Mouse (Mus musculus) c-Kit-positive CD71-negative TER-119-negative erythroid progenitor cells, embryonic 14.5 days (primary cell): ENCODE measurements at regions not wholly inside any gene's neighbourhood (a gene's known extent, or its start where the extent isn't known, plus 50 kb on each side); places are given as distances from the start of the nearest gene placed in this dataset.

Experiments used
- DNase-seq: peaks from one replicate; pipeline ENCODE4 v3.0.0-alpha.2; 2013; ENCODE audit warnings: low read depth

GRCm38 (mm10) chr13:53704104-53704503 is 231.2 kb upstream of the Msx2 start:
- DNase-seq, result no peak

GRCm38 (mm10) chr13:53700236-53700635 is 227.4 kb upstream of the Msx2 start:
- DNase-seq, result no peak

- no peak for DNase-seq
These were observed 225.1 kb upstream of the Msx2 start for GRCm38 (mm10) chr13:53697954-53698353.

GRCm38 (mm10) chr13:53695385-53695784 is 222.5 kb upstream of the Msx2 start:
- no peak for DNase-seq

- no peak for DNase-seq
These were observed 216.1 kb upstream of the Msx2 start for GRCm38 (mm10) chr13:53688934-53689333.

GRCm38 (mm10) chr13:53688489-53688888 is 215.6 kb upstream of the Msx2 start:
- DNase-seq, result peak; percentile 28

- DNase-seq, result no peak
These were observed 211.6 kb upstream of the Msx2 start for GRCm38 (mm10) chr13:53684498-53684897.

- no peak for DNase-seq
These were observed 204.3 kb upstream of the Msx2 start for GRCm38 (mm10) chr13:53677187-53677586.

- DNase-seq, result no peak
These were observed 197.5 kb upstream of the Msx2 start for GRCm38 (mm10) chr13:53670361-53670760.

GRCm38 (mm10) chr13:53667518-53667917 is 194.6 kb upstream of the Msx2 start:
- DNase-seq, result no peak

GRCm38 (mm10) chr13:53665592-53665991 is 192.7 kb upstream of the Msx2 start:
- DNase-seq, result no peak

- DNase-seq, result no peak
These were observed 191.9 kb upstream of the Msx2 start for GRCm38 (mm10) chr13:53664631-53665230.

- DNase-seq, result no peak
These were observed 180.0 kb upstream of the Msx2 start for GRCm38 (mm10) chr13:53652826-53653225.

- DNase-seq, result no peak
These were observed 175.5 kb upstream of the Msx2 start for GRCm38 (mm10) chr13:53648353-53648752.

- DNase-seq, result no peak
These were observed 169.7 kb upstream of the Msx2 start for GRCm38 (mm10) chr13:53642557-53642956.

- no peak for DNase-seq
These were observed 166.7 kb upstream of the Msx2 start for GRCm38 (mm10) chr13:53639584-53639983.

- no peak for DNase-seq
These were observed 166.2 kb upstream of the Msx2 start for GRCm38 (mm10) chr13:53639115-53639514.

GRCm38 (mm10) chr13:53636011-53636410 is 163.1 kb upstream of the Msx2 start:
- DNase-seq, result no peak

GRCm38 (mm10) chr13:53634637-53635203 is 161.8 kb upstream of the Msx2 start:
- no peak for DNase-seq

GRCm38 (mm10) chr13:53598050-53598449 is 125.2 kb upstream of the Msx2 start:
- no peak for DNase-seq

GRCm38 (mm10) chr13:53596871-53597800 is 124.3 kb upstream of the Msx2 start:
- DNase-seq, result no peak

- no peak for DNase-seq
These were observed 119.9 kb upstream of the Msx2 start for GRCm38 (mm10) chr13:53592755-53593154.

- DNase-seq, result no peak
These were observed 113.9 kb upstream of the Msx2 start for GRCm38 (mm10) chr13:53586771-53587170.
